In the genomic region with DNA sequence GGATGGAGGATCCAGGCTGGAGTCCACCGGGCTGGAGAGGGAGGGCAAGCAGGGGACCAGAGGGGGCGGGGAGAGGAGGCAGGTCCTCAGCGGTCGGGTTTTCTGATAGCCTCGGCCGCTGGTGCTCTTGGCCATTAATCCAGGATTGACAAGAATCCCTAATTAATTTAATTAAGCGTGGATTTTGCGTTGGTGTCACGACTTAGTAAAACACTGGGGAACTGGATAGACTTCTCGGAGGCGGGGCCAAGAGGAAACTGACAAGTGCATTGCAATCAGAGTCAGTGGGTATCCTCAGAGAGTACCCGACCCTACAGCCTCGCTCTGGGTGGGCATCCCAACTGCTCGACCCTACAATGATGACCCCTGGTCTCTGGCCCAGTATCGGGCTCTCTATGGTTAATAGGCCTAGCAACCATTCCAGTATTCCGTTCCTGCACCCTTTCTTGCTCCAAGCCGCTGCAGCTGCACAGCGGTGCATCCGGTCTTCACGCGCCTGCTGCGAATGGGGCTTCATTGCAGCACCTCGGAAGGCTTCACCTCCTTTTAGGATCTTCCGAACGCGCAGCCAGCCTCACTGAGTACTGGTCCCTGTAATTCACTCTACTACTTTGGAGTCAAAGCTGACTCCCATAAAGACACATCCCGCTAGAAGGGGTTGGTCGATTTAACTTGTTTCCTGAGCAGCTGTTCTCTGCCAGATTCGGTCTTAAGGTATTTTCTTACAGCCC, we compare ENCODE assay signal across 8 mouse cellular contexts. TPM values are rescaled to one million over a fixed set of nuclear protein-coding genes. Genes with fewer than 3 reads are reported as not detected.
DNase-seq lines count a peak whose midpoint lies in the region; ATAC-seq and TF ChIP-seq lines count a peak whose summit lies in the region.

No protein-coding gene starts in this region.

- H3K36me3 ChIP-seq in MEL (ENCODE audit: control insufficient read depth in 1 of 2, insufficient read depth in 2 of 2, low read length in 2 of 2): peaks cover 0 to 10% of the 10 kb centered on the region in 2 experiments; a peak in 2 of 4 replicates
- H3K36me3 ChIP-seq in forebrain, embryonic 12.5 days (replicated peaks): no peaks in the 10 kb centered on the region
- H3K36me3 ChIP-seq in liver, postnatal 0 days (replicated peaks; ENCODE audit: insufficient read depth, low read length): no peaks in the 10 kb centered on the region
- no peaks in the 10 kb centered on the region for H3K36me3 ChIP-seq in stomach, postnatal 0 days (ENCODE audit: control insufficient read depth, insufficient read depth, low read length)

- TF ChIP-seq EP300 in MEL (IDR thresholded peaks at IDR 0.05; ENCODE audit: low read depth in 1 of 2, low read length in 2 of 2): no peak
- no peak for TF ChIP-seq EP300 in liver, postnatal 0 days (IDR thresholded peaks at IDR 0.05; ENCODE audit: low read depth)
- no peak for TF ChIP-seq EP300 in stomach, postnatal 0 days (optimal IDR thresholded peaks at IDR 0.05)

- peak overlapping the region; percentile 72 to 76 for H3K4me3 ChIP-seq in MEL (ENCODE audit: control insufficient read depth in 1 of 2, insufficient read depth in 1 of 2, low read depth in 2 of 2, low read length in 2 of 2)
- peak overlapping the region; percentile 48 for H3K4me3 ChIP-seq in forebrain, embryonic 12.5 days (replicated peaks)
- H3K4me3 ChIP-seq in liver, postnatal 0 days (ENCODE audit: low read depth, low read length): peak overlapping the region; percentile 51
- H3K4me3 ChIP-seq in stomach, postnatal 0 days (ENCODE audit: low read depth, low read length): peak overlapping the region; percentile 4; the same call in 1 of the 2 replicates

- peak overlapping the region; percentile 55 for H3K9ac ChIP-seq in MEL (ENCODE audit: control insufficient read depth, low read depth, low read length, poor library complexity, severe bottlenecking)
- no peak overlapping the region for H3K9ac ChIP-seq in forebrain, embryonic 12.5 days
- H3K9ac ChIP-seq in liver, postnatal 0 days (replicated peaks): no peak overlapping the region
- no peak overlapping the region for H3K9ac ChIP-seq in stomach, postnatal 0 days (ENCODE audit: low read length)

- no peak for TF ChIP-seq RAD21 in MEL (IDR thresholded peaks at IDR 0.05; ENCODE audit: low read depth, low read length)

- TF ChIP-seq CTCF in MEL (IDR thresholded peaks at IDR 0.05 in 2 of 3, conservative IDR thresholded peaks at IDR 0.05 in 1 of 3; ENCODE audit: control insufficient read depth in 1 of 3, insufficient read depth in 1 of 3, low read depth in 2 of 3, low read length in 3 of 3, poor library complexity in 1 of 3, severe bottlenecking in 1 of 3): no peak
- no peak for TF ChIP-seq CTCF in liver, postnatal 0 days (IDR thresholded peaks at IDR 0.05; ENCODE audit: low read depth)
- TF ChIP-seq CTCF in stomach, postnatal 0 days (IDR thresholded peaks at IDR 0.05; ENCODE audit: low read depth): no peak

- peak overlapping the region; percentile 69 for H3K4me2 ChIP-seq in forebrain, embryonic 12.5 days
- H3K4me2 ChIP-seq in liver, postnatal 0 days (ENCODE audit: low read depth, low read length): peak overlapping the region; percentile 2; the same call in 1 of the 2 replicates
- H3K4me2 ChIP-seq in stomach, postnatal 0 days (replicated peaks; ENCODE audit: low read depth): no peak overlapping the region

- TF ChIP-seq POLR2A in MEL (IDR thresholded peaks at IDR 0.05; ENCODE audit: control insufficient read depth in 1 of 2, insufficient read depth in 1 of 2, low read depth in 1 of 2, low read length in 2 of 2, poor library complexity in 1 of 2): no peak

- peak overlapping the region; percentile 48 for H3K27ac ChIP-seq in MEL (ENCODE audit: control insufficient read depth, low read depth, low read length)
- H3K27ac ChIP-seq in forebrain, embryonic 12.5 days: no peak overlapping the region
- no peak overlapping the region for H3K27ac ChIP-seq in liver, postnatal 0 days (ENCODE audit: low read depth)
- no peak overlapping the region for H3K27ac ChIP-seq in stomach, postnatal 0 days (replicated peaks)

- WGBS in forebrain, embryonic 12.5 days: under 1% methylated on average over 29 of the region's 29 CpGs
- 1% methylated on average over 29 of the region's 29 CpGs for WGBS in liver, postnatal 0 days (ENCODE audit: insufficient replicate concordance)
- WGBS in stomach, postnatal 0 days: 2% methylated on average over 29 of the region's 29 CpGs

- H3K79me2 ChIP-seq in MEL (ENCODE audit: control insufficient read depth, insufficient read depth, low read length, poor library complexity): peaks cover 17% of the 10 kb centered on the region

- H3K27me3 ChIP-seq in MEL (ENCODE audit: control insufficient read depth in 1 of 2, insufficient read depth in 2 of 2, low read length in 2 of 2): no peaks in the 10 kb centered on the region
- peaks cover 53% of the 10 kb centered on the region for H3K27me3 ChIP-seq in forebrain, embryonic 12.5 days
- H3K27me3 ChIP-seq in liver, postnatal 0 days (ENCODE audit: insufficient read depth, low read length): peaks cover 71% of the 10 kb centered on the region
- H3K27me3 ChIP-seq in stomach, postnatal 0 days (ENCODE audit: control insufficient read depth, insufficient read depth, low read length): peaks cover 24% of the 10 kb centered on the region

- DNase-seq in left cerebral cortex, postnatal 36 days (ENCODE audit: low spot score in 2 of 2): peak; percentile 10 to 11
- DNase-seq in left cerebral cortex, adult 18-20 months (ENCODE audit: low spot score in 2 of 2): no peak
- peak; percentile 74 for DNase-seq in MEL (ENCODE audit: low read depth, low spot score)
- peak; percentile 31 for DNase-seq in liver, postnatal 0 days
- peak; percentile 36 for DNase-seq in stomach, postnatal 0 days (ENCODE audit: low spot score)
- no peak for DNase-seq in urinary bladder, postnatal 10 days (ENCODE audit: low spot score)

- ATAC-seq in forebrain, embryonic 12.5 days (ENCODE audit: low FRiP score): no peak
- peak; percentile 55 for ATAC-seq in inflammation-experienced regulatory T-cells, adult 6 months
- ATAC-seq in liver, postnatal 0 days: no peak
- no peak for ATAC-seq in stomach, postnatal 0 days (ENCODE audit: low FRiP score, low TSS enrichment)

- peaks cover 5% of the 10 kb centered on the region in 2 experiments; a peak in 3 of 4 replicates for H3K4me1 ChIP-seq in MEL (ENCODE audit: control insufficient read depth in 1 of 2, insufficient read depth in 2 of 2, low read length in 2 of 2)
- H3K4me1 ChIP-seq in forebrain, embryonic 12.5 days: peaks cover 37% of the 10 kb centered on the region
- H3K4me1 ChIP-seq in liver, postnatal 0 days (ENCODE audit: insufficient read depth): peaks cover 19% of the 10 kb centered on the region
- no peaks in the 10 kb centered on the region; the same call in 1 of the 2 replicates for H3K4me1 ChIP-seq in stomach, postnatal 0 days (replicated peaks; ENCODE audit: control insufficient read depth, insufficient read depth)

- no peaks in the 10 kb centered on the region for H3K9me3 ChIP-seq in MEL (replicated peaks; ENCODE audit: insufficient read depth, low read length)
- no peaks in the 10 kb centered on the region for H3K9me3 ChIP-seq in forebrain, embryonic 12.5 days
- no peaks in the 10 kb centered on the region for H3K9me3 ChIP-seq in liver, postnatal 0 days (ENCODE audit: low read length)
- H3K9me3 ChIP-seq in stomach, postnatal 0 days (ENCODE audit: control insufficient read depth, low read length): no peaks in the 10 kb centered on the region

- intact Hi-C loops in left cerebral cortex, postnatal 36 days (cut with DNase I): loop anchor here (10.0 kb wide), 2 partner anchors 362 to 568 kb away; no protein-coding TSS in a partner anchor

TF ChIP-seq in MEL, 35 proteins besides CTCF, POLR2A, EP300 and RAD21 (continues in another document):
- TF ChIP-seq E2F4 (IDR thresholded peaks at IDR 0.05; ENCODE audit: borderline replicate concordance, low read depth, low read length) (no peak), SIN3A (IDR thresholded peaks at IDR 0.05; ENCODE audit: low read length) (peak; percentile 48), ZKSCAN1 (IDR thresholded peaks at IDR 0.05; ENCODE audit: low read depth, low read length) (no peak), NELFE (IDR thresholded peaks at IDR 0.05; ENCODE audit: low read depth, low read length) (no peak), MYC (IDR thresholded peaks at IDR 0.05; ENCODE audit: low read depth, low read length) (no peak), GABPA (IDR thresholded peaks at IDR 0.05; ENCODE audit: low read depth, low read length) (no peak), TAL1 (IDR thresholded peaks at IDR 0.05; ENCODE audit: low read length) (no peak), POLR2AphosphoS2 (IDR thresholded peaks at IDR 0.05; ENCODE audit: low read length) (no peak), HCFC1 (IDR thresholded peaks at IDR 0.05; ENCODE audit: low read depth, low read length) (no peak), TCF12 (IDR thresholded peaks at IDR 0.05; ENCODE audit: low read depth, low read length) (no peak), ZNF384 (IDR thresholded peaks at IDR 0.05; ENCODE audit: low read depth, low read length) (no peak), USF1 (IDR thresholded peaks at IDR 0.05; ENCODE audit: low read depth, low read length) (no peak), MAX (IDR thresholded peaks at IDR 0.05; ENCODE audit: low read length) (no peak)

RNA-seq across cellular contexts. Expression of a gene that starts 0.8 kb away (rescaled TPM):
- total RNA-seq in left cerebral cortex, postnatal 36 days (2021): under 1 TPM in 1 of 2 experiments, not detected in 1; 0.17 TPM
- not detected for total RNA-seq in left cerebral cortex, adult 18-20 months (2021)
- 3.1 and 3.7 TPM in 2 replicates for total RNA-seq in MEL (2012; rRNA removed)
- 1 to 10 TPM in 1 of 2 experiments, not detected in 1; 6.5 TPM for polyA plus RNA-seq in MEL (2012; ENCODE audit: insufficient read depth in 1 of 2, insufficient read length in 2 of 2, low read depth in 1 of 2, low replicate concordance in 2 of 2, missing spikeins in 1 of 2)
- 16.8 and 22.1 TPM in 2 replicates for polyA plus RNA-seq in forebrain, embryonic 12.5 days (2016; fragmentation: Nextera tagmentation; extraction: Ambion mirVana)
- polyA plus RNA-seq in inflammation-experienced regulatory T-cells, adult 6 months (2017; shearing (Covaris generic)): not detected
- polyA plus RNA-seq in liver, postnatal 0 days (2015; fragmentation: Nextera tagmentation; extraction: Ambion mirVana): 0.68 and 0.69 TPM in 2 replicates
- polyA plus RNA-seq in stomach, postnatal 0 days (2015; fragmentation: Nextera tagmentation; extraction: Ambion mirVana): 0.05 and 0.18 TPM in 2 replicates

RNA-seq across cellular contexts. Expression of a gene that starts 1.2 kb away (rescaled TPM):
- total RNA-seq in left cerebral cortex, postnatal 36 days (2021): 10 to 100 TPM; 31.9 to 36.0 TPM
- total RNA-seq in left cerebral cortex, adult 18-20 months (2021): 10 to 100 TPM; 35.7 to 40.0 TPM
- 20.8 and 22.8 TPM in 2 replicates for total RNA-seq in MEL (2012; rRNA removed)
- polyA plus RNA-seq in MEL (2012; ENCODE audit: insufficient read depth in 1 of 2, insufficient read length in 2 of 2, low read depth in 1 of 2, low replicate concordance in 2 of 2, missing spikeins in 1 of 2): 100 to 1,000 TPM in 1 of 2 experiments, 10 to 100 TPM in 1; 42.7 to 100 TPM
- polyA plus RNA-seq in forebrain, embryonic 12.5 days (2016; fragmentation: Nextera tagmentation; extraction: Ambion mirVana): 40.3 and 44.5 TPM in 2 replicates
- polyA plus RNA-seq in inflammation-experienced regulatory T-cells, adult 6 months (2017; shearing (Covaris generic)): 10 to 100 TPM; 43.1 to 52.8 (median 44.0) TPM
- polyA plus RNA-seq in liver, postnatal 0 days (2015; fragmentation: Nextera tagmentation; extraction: Ambion mirVana): 9.9 and 10.8 TPM in 2 replicates
- polyA plus RNA-seq in stomach, postnatal 0 days (2015; fragmentation: Nextera tagmentation; extraction: Ambion mirVana): 15.1 and 15.9 TPM in 2 replicates

Comparison
In these comparisons a context has a peak if more than half of its experiments do, and no peak if none do; other contexts are left out.
1. DNase-seq: peak in left cerebral cortex, postnatal 36 days (2 of 2), MEL (single experiment), liver, postnatal 0 days (single experiment) and stomach, postnatal 0 days (single experiment); none in left cerebral cortex, adult 18-20 months (0 of 2) and urinary bladder, postnatal 10 days (single experiment).
2. H3K4me3 ChIP-seq: peak in every context shown above with its lines; median percentile 74 in MEL; 51 in liver, postnatal 0 days; 48 in forebrain, embryonic 12.5 days; 4 in stomach, postnatal 0 days.